Mouse (Mus musculus) urinary bladder, postnatal 10 days (tissue): ENCODE data around the gene Clptm1l.

ENCODE experiments used
- DNase-seq: peaks from one replicate; pipeline ENCODE4 v3.0.0; 2022; ENCODE audit warnings: low spot score

Gene Clptm1l

GRCm38 (mm10) chr13:73660163-73660695 is 56.4 kb downstream of the Clptm1l start:
- DNase-seq: no peak
